In the genomic region with DNA sequence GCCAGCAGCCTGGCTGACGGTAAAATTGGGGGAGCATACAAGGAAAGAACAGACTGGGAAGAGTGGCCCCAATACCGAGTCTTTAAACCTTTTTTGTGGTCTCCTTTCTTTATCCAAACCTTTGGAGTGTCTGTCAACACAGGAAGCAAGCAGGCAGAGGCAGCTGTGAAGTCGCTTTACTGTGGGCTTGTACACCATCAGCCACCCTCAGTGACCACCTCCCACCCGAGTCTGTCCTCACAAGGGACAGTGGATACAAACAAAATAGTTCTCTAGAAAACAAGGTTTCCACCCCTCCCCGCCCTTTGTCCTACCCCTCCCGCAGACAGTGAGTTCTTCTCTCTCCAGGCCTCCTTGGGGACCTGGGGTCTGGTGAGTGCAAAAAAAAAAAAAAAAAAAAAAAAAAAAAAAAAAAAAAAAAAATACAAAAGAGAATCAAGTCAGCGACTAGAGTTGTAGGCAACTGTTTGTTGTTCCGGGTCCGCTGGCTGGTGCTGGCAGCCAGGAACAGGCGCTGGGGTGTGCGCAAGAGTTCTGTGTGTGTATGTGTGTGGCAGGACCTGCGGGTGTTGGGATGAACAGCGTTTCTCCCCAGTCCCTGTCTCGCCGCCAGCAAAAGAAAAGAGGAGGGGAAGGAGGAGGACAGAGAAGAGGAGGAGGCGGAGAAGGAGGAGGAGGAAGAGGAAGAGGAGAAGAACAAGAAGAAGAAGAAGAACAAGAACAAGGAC, we compare ENCODE assay signal across 8 mouse cellular contexts. TPM values are rescaled to one million over a fixed set of nuclear protein-coding genes. Genes with fewer than 3 reads are reported as not detected.
DNase-seq lines count a peak whose midpoint lies in the region; ATAC-seq and TF ChIP-seq lines count a peak whose summit lies in the region.

No protein-coding gene starts in this region.

- no peak; the same call in 1 of the 2 replicates for ATAC-seq in forebrain, embryonic 14.5 days
- ATAC-seq in liver, embryonic 16.5 days (ENCODE audit: low read depth), result no peak
- no peak for ATAC-seq in inflammation-experienced regulatory T-cells, adult 6 months

- H3K27ac ChIP-seq in heart, adult 2 months, result no peak overlapping the region
- no peak overlapping the region for H3K27ac ChIP-seq in MEL (ENCODE audit: control insufficient read depth, low read depth, low read length)
- no peak overlapping the region for H3K27ac ChIP-seq in forebrain, embryonic 14.5 days (ENCODE audit: low read depth, low read length)
- no peak overlapping the region for H3K27ac ChIP-seq in liver, embryonic 16.5 days (ENCODE audit: low read length)

- TF ChIP-seq RAD21 in MEL (IDR thresholded peaks at IDR 0.05; ENCODE audit: low read depth, low read length), result no peak

- intact Hi-C loops in heart, adult 2 months (cut with DNase I), result no loop called here
- intact Hi-C loops in heart, postnatal 36 days (cut with DNase I), result no loop called here

- no peaks in the 10 kb centered on the region for H3K36me3 ChIP-seq in heart, adult 2 months (ENCODE audit: control insufficient read depth, insufficient read depth, low read length)
- H3K36me3 ChIP-seq in MEL (ENCODE audit: control insufficient read depth in 1 of 2, insufficient read depth in 2 of 2, low read length in 2 of 2), result no peaks in the 10 kb centered on the region
- H3K36me3 ChIP-seq in forebrain, embryonic 14.5 days (ENCODE audit: control insufficient read depth, insufficient read depth, low read length), result no peaks in the 10 kb centered on the region
- no peaks in the 10 kb centered on the region for H3K36me3 ChIP-seq in liver, embryonic 16.5 days (ENCODE audit: control insufficient read depth, insufficient read depth)

- H3K27me3 ChIP-seq in heart, adult 2 months (ENCODE audit: control insufficient read depth, insufficient read depth, low read length), result 0 out of 2 replicates have a peak, but pooled peaks cover 3% of the 10 kb centered on the region
- H3K27me3 ChIP-seq in MEL (ENCODE audit: control insufficient read depth in 1 of 2, insufficient read depth in 2 of 2, low read length in 2 of 2), result no peaks in the 10 kb centered on the region
- H3K27me3 ChIP-seq in forebrain, embryonic 14.5 days (replicated peaks; ENCODE audit: control insufficient read depth, insufficient read depth, low read length), result peaks cover 7% of the 10 kb centered on the region; the same call in 1 of the 2 replicates
- peaks cover 29% of the 10 kb centered on the region for H3K27me3 ChIP-seq in liver, embryonic 16.5 days (ENCODE audit: control insufficient read depth, insufficient read depth, low read depth, low read length)

- WGBS in heart, adult 2 months, result 31% methylated on average over 16 of the region's 16 CpGs
- 12% methylated on average over 16 of the region's 16 CpGs for WGBS in forebrain, embryonic 14.5 days
- WGBS in liver, embryonic 16.5 days (ENCODE audit: insufficient replicate concordance), result 19% methylated on average over 16 of the region's 16 CpGs

- TF ChIP-seq EP300 in heart, adult 2 months (IDR thresholded peaks at IDR 0.05; ENCODE audit: insufficient read depth, low read depth, low read length), result no peak
- no peak for TF ChIP-seq EP300 in MEL (IDR thresholded peaks at IDR 0.05; ENCODE audit: low read depth in 1 of 2, low read length in 2 of 2)

- H3K9ac ChIP-seq in heart, adult 2 months (ENCODE audit: low read depth, low read length), result no peak overlapping the region
- no peak overlapping the region for H3K9ac ChIP-seq in MEL (ENCODE audit: control insufficient read depth, low read depth, low read length, poor library complexity, severe bottlenecking)
- H3K9ac ChIP-seq in forebrain, embryonic 14.5 days (ENCODE audit: low read length), result peak overlapping the region; percentile 29; the same call in 1 of the 2 replicates
- H3K9ac ChIP-seq in liver, embryonic 16.5 days (ENCODE audit: low read depth, low read length), result no peak overlapping the region

- no peak for TF ChIP-seq CTCF in heart, adult 2 months (IDR thresholded peaks at IDR 0.05)
- no peak for TF ChIP-seq CTCF in MEL (IDR thresholded peaks at IDR 0.05 in 2 of 3, conservative IDR thresholded peaks at IDR 0.05 in 1 of 3; ENCODE audit: control insufficient read depth in 1 of 3, insufficient read depth in 1 of 3, low read depth in 2 of 3, low read length in 3 of 3, poor library complexity in 1 of 3, severe bottlenecking in 1 of 3)

- H3K4me3 ChIP-seq in heart, adult 2 months, result peak overlapping the region; percentile 53
- H3K4me3 ChIP-seq in MEL (ENCODE audit: control insufficient read depth in 1 of 2, insufficient read depth in 1 of 2, low read depth in 2 of 2, low read length in 2 of 2), result no peak overlapping the region
- H3K4me3 ChIP-seq in forebrain, embryonic 14.5 days (ENCODE audit: low read depth, low read length), result peak overlapping the region; percentile 42
- H3K4me3 ChIP-seq in liver, embryonic 16.5 days (ENCODE audit: low read depth, low read length), result peak overlapping the region; percentile 50

- TF ChIP-seq POLR2A in heart, adult 2 months (IDR thresholded peaks at IDR 0.05; ENCODE audit: insufficient read depth, low read depth, low read length), result no peak
- TF ChIP-seq POLR2A in MEL (IDR thresholded peaks at IDR 0.05; ENCODE audit: control insufficient read depth in 1 of 2, insufficient read depth in 1 of 2, low read depth in 1 of 2, low read length in 2 of 2, poor library complexity in 1 of 2), result no peak

- no peaks in the 10 kb centered on the region for H3K9me3 ChIP-seq in MEL (replicated peaks; ENCODE audit: insufficient read depth, low read length)
- no peaks in the 10 kb centered on the region for H3K9me3 ChIP-seq in forebrain, embryonic 14.5 days (replicated peaks; ENCODE audit: control insufficient read depth, low read length)
- no peaks in the 10 kb centered on the region for H3K9me3 ChIP-seq in liver, embryonic 16.5 days (replicated peaks; ENCODE audit: control insufficient read depth, low read length)

- no peak for DNase-seq in heart, adult 2 months
- DNase-seq in heart, postnatal 36 days, result no peak
- DNase-seq in MEL (ENCODE audit: low read depth, low spot score), result no peak
- peak; percentile 54 for DNase-seq in forebrain, embryonic 14.5 days (ENCODE audit: low spot score)
- no peak for DNase-seq in thymus, adult 18-20 months
- no peak for DNase-seq in right cerebral cortex, adult 2 months (ENCODE audit: low spot score in 2 of 2)

- peaks cover 4% of the 10 kb centered on the region; the same call in 1 of the 2 replicates for H3K4me1 ChIP-seq in heart, adult 2 months (ENCODE audit: control insufficient read depth, insufficient read depth, low read length)
- H3K4me1 ChIP-seq in MEL (ENCODE audit: control insufficient read depth in 1 of 2, insufficient read depth in 2 of 2, low read length in 2 of 2), result no peaks in the 10 kb centered on the region
- peaks cover 5% of the 10 kb centered on the region; the same call in 1 of the 2 replicates for H3K4me1 ChIP-seq in forebrain, embryonic 14.5 days (ENCODE audit: control insufficient read depth, insufficient read depth, low read length)
- peaks cover 6% of the 10 kb centered on the region for H3K4me1 ChIP-seq in liver, embryonic 16.5 days (ENCODE audit: control insufficient read depth, low read depth, low read length)

- peak overlapping the region; percentile 93 for H3K4me2 ChIP-seq in forebrain, embryonic 14.5 days (ENCODE audit: low read length)
- H3K4me2 ChIP-seq in liver, embryonic 16.5 days (ENCODE audit: low read depth, low read length), result peak overlapping the region; percentile 77

- H3K79me2 ChIP-seq in heart, adult 2 months (replicated peaks; ENCODE audit: control insufficient read depth, insufficient read depth, low read length), result no peaks in the 10 kb centered on the region
- H3K79me2 ChIP-seq in MEL (ENCODE audit: control insufficient read depth, insufficient read depth, low read length, poor library complexity), result no peaks in the 10 kb centered on the region

TF ChIP-seq in MEL, 35 proteins besides CTCF, POLR2A, EP300 and RAD21:
- TF ChIP-seq E2F4 (IDR thresholded peaks at IDR 0.05; ENCODE audit: borderline replicate concordance, low read depth, low read length), result no peak
- TF ChIP-seq ZNF384 (IDR thresholded peaks at IDR 0.05; ENCODE audit: low read depth, low read length), result peak; percentile 21; the same call in 1 of the 2 replicates

RNA-seq across cellular contexts. Expression of gene Ntng2, which starts 58.8 kb away (rescaled TPM):
- 1 to 10 TPM; 7.0 to 7.9 TPM for total RNA-seq in heart, adult 2 months (2021)
- 9.7 and 17.1 TPM in 2 replicates for polyA plus RNA-seq in heart, adult 2 months (2012; rRNA removed)
- total RNA-seq in heart, postnatal 36 days (2021), result 1 to 10 TPM; 5.6 to 5.7 TPM
- 3.7 and 5.4 TPM in 2 replicates for total RNA-seq in MEL (2012; rRNA removed)
- polyA plus RNA-seq in MEL (2012; ENCODE audit: insufficient read depth in 1 of 2, insufficient read length in 2 of 2, low read depth in 1 of 2, low replicate concordance in 2 of 2, missing spikeins in 1 of 2), result 10 to 100 TPM in 1 of 2 experiments, not detected in 1; 19.1 TPM
- polyA plus RNA-seq in forebrain, embryonic 14.5 days (2014; fragmentation: Nextera tagmentation; extraction: Ambion mirVana), result 6.6 and 8.8 TPM in 2 replicates
- 0.26 and 0.39 TPM in 2 replicates for polyA plus RNA-seq in liver, embryonic 16.5 days (2015; fragmentation: Nextera tagmentation; extraction: Ambion mirVana)
- 1 to 10 TPM; 2.7 to 3.4 (median 2.9) TPM for polyA plus RNA-seq in inflammation-experienced regulatory T-cells, adult 6 months (2017; shearing (Covaris generic))

Comparison
In these comparisons a context has a peak if more than half of its experiments do, and no peak if none do; other contexts are left out.
1. H3K4me3 ChIP-seq: peak in heart, adult 2 months (single experiment), forebrain, embryonic 14.5 days (single experiment) and liver, embryonic 16.5 days (single experiment); none in MEL (0 of 2).